Mouse (Mus musculus) bone marrow, adult 2 months (tissue): ENCODE results near the gene Slc44a5.

Source experiments
- CTCF ChIP-seq: fragments of 200-500 bp; IDR thresholded peaks from 2 replicates; pipeline ENCODE4 v1.5.1; 2011; ENCODE audit warnings: low read length, control low read depth; ENCODE audit not compliant: control insufficient read depth, insufficient read depth
- POLR2A ChIP-seq: fragments of 200-500 bp; IDR thresholded peaks from 2 replicates; pipeline ENCODE4 v1.6.1; 2011; ENCODE audit warnings: low read depth, mild to moderate bottlenecking, control low read depth, low read length, borderline replicate concordance; ENCODE audit not compliant: control insufficient read depth

GRCm38 (mm10) chr3:153935878-153936277, 37.4 kb upstream of the Slc44a5 start:
- TF ChIP-seq CTCF (no peak), POLR2A (no peak)
